Mouse (Mus musculus) bone marrow macrophage, adult 2 months (primary cell): ENCODE data around the gene Fam181a.

ENCODE experiments used
- CTCF ChIP-seq: IDR thresholded peaks from 2 replicates; pipeline ENCODE4 v1.5.1; 2012; ENCODE audit warnings: low read depth, mild to moderate bottlenecking, low read length, moderate library complexity
- POLR2A ChIP-seq: IDR thresholded peaks from 2 replicates; pipeline ENCODE4 v1.6.1; 2012; ENCODE audit warnings: mild to moderate bottlenecking, low read depth, low read length, borderline replicate concordance

GRCm38 (mm10) chr12:103313274-103313673 lies 2.5 kb downstream of the Fam181a start:
- no peak for TF ChIP-seq POLR2A
- no peak for TF ChIP-seq CTCF
